Mouse (Mus musculus) testis, adult 2 months (tissue): ENCODE measurements around the gene Tns1.

Experiments used
- CTCF ChIP-seq: fragments of 200-500 bp; IDR thresholded peaks from 2 replicates; pipeline ENCODE4 v1.5.1; 2012; ENCODE audit warnings: low read depth, mild to moderate bottlenecking, inconsistent platforms, low read length, moderate library complexity; ENCODE audit not compliant: control insufficient read depth, insufficient read depth, insufficient replicate concordance
- POLR2A ChIP-seq: fragments of 200-500 bp; IDR thresholded peaks from 2 replicates; pipeline ENCODE4 v1.6.1; 2012; ENCODE audit warnings: low read depth, mild to moderate bottlenecking, inconsistent platforms, low read length, moderate library complexity; ENCODE audit not compliant: control insufficient read depth

- no peak for TF ChIP-seq CTCF
- no peak for TF ChIP-seq POLR2A
Measured at GRCm38 (mm10) chr1:73958210-73958983, 165.9 kb downstream of the Tns1 start.
